Mouse (Mus musculus) layer of hippocampus, adult 8-10 months (tissue): ENCODE measurements at regions not wholly inside any gene's neighbourhood (a gene's known extent, or its start where the extent isn't known, plus 50 kb on each side); places are given as distances from the start of the nearest gene placed in this dataset.
A peak's percentile ranks its signal among the peaks of the same experiment; 100 is the strongest.

Experiments
- DNase-seq, 2 experiments: peaks; one replicate each; pipeline ENCODE4 v3.0.0; 2022; ENCODE audit warnings: low spot score in 2 of 2

DNA sequence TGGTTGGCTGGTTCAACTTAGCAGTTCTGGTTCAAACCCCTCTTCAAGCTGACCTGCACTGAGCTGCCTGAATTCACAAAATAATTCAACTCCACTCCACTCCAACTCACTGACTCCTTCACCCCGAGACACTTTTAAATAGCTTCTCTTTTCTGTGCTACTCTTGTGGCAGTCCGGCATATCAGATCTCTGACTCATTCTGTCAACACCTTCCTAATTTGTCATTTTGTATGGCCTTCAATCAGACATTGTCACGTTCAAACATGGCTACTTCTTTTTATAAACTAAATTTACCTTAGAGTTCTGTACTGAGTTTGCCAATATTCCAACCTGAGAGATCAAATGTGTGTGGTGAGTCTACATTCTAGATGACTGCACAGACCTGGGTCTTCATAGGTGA is 579.1 kb downstream of the Slitrk1 start:
- DNase-seq: no peak

DNA sequence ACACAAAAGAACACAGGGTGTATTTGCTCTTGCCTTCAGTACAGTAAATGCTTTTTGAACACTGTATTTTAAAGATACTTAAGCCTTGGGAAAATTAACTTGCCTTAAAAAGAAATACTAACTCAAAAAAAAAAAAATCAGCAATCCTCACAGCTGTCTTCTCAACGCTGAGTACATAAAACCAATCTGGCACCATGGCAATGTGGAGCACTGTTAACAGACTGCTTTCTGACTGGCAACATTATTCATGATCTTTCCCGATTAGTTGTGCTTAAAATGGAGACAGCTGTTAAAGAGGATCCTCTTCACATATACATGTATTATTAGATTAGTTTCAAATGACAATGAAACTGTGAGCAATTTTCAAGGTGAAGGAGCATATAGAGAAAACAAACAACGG is 587.5 kb downstream of the Slitrk1 start:
- peak in 1 of 2 experiments; percentile 8 for DNase-seq

DNA sequence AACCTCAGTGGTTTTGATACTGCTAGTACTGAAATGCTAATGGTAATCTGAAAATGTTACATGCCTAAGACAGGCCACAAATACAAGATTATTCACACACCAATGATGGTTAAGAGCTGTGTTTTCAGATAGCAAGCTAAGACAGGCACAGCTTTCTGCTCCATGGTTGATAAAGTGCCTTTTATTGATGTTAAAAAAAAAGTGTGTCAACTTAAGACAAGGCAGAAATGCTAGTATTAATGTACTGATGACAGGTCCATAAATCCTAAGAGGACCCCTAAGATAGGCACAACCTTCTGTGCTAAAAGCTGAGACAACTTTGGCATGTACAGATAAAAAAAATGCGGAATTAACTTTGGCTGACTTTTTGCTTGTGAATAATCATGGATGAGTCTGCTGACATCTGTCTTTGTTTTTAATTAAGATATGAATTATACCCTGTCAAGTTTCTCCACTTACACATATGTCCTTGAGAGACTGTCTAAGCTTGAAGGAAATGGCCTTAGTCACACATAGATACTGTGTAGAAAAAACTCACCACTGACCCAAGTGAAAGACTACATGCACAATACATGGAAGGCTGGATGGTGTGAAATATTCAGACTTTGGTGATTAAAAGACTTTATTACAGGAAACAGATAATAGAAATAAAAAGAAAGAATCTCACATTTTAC is 590.5 kb downstream of the Slitrk1 start:
- DNase-seq: no peak

DNA sequence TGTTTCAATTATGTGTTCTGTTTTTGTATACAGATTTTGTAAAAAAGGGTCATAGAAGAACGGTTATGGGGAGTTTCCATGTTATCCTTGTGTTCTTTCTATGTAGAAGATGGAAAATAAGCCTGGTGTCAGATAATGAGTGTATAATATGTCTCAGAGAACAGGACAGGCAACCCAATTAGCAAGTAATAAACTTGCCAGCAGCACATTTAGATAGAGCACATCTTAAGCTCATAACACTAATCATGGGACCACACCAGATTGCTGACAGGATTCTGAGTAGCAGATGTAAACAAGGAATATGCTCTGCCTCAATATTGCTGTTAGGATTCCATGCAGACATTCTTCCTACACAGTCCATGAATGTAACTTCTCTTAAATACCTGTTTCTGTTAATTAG is 606.3 kb downstream of the Slitrk1 start:
- DNase-seq: no peak

DNA sequence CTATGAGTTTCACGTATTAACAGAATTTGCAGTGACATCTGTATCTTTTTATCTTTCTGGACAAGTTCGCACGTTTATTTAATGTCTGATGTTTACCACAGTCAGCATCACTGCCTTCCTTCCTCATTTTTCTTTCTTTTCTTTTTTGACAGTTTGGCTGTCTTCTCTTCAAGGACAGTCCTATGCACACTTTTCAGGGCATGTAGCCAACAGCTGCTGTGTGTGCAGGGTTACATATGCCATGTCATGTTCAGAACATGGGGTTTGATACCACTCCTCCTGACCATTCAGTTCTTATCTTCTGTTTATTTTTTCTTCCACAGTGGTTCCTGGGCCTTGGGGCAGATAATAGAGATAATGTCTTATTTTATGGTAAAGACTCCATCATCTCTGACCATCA is 634.3 kb downstream of the Slitrk1 start:
- DNase-seq: no peak

DNA sequence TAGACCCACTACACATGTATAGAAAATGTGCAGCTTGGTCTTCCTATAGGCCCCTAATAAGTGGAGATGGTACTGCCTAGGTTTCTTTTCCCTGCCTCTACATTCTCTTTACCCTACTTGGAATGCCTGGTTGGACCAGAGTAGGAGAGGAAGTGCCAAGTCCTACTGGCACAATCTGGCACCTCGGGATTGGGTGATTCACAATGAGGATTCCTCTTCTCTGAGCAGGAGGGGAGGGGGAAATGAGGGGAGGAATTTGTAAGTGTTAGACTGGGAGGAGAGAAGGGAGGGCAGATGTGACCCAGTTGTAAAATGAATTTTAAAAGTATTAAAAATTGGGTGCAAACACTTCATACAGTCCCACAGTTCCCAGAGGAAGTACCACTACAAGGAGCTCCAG is 652.9 kb downstream of the Slitrk1 start:
- no peak for DNase-seq

DNA sequence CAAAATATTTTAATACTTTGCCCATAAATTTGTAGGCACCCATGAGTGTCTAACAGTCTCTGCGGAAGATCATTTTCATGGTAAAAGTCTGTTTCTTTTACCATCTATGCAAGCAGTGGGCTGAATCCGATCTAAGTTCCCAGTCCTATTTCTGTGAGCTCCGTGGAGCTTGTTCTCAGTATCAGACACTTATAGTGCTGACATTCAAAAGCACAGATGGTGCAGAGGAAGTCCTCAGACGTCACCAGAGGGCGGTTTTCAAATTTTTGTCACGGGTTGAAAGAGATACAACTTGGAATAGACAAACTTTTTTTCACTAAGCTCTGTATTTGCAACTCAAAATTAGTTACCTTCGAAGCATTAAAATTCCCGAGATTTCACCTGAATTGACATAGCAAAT is 666.6 kb downstream of the Slitrk1 start:
- peak; percentile 66 to 68 for DNase-seq

DNA sequence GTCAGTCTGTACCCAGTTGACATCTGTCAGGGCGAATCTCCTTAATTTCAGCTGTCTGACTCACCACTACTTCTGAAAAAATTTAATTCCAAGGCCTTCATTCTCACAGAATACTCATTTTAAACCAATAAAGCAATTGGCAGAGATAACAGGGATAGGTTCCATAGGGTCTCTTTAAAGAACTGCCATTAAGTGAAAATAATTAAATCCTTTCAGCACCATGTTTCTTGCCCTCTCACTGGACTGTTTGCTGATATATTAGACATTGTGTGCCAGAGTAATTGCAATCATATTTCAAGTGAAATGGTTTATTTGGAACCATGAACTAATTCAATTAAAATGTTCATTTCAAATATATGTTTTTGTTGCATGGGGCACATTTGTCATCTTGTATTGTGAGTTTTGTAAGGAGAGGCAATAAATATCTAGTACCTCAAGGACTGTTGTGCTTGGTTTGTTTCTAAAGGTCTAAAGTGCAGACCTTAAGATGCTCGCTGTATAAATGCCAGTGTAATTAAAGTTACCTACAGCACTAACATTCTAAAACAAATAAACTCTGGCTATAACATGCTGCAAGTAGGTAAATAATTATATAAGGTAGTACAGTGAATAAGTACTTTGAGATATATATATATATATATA is 688.4 kb downstream of the Slitrk1 start:
- DNase-seq: no peak

DNA sequence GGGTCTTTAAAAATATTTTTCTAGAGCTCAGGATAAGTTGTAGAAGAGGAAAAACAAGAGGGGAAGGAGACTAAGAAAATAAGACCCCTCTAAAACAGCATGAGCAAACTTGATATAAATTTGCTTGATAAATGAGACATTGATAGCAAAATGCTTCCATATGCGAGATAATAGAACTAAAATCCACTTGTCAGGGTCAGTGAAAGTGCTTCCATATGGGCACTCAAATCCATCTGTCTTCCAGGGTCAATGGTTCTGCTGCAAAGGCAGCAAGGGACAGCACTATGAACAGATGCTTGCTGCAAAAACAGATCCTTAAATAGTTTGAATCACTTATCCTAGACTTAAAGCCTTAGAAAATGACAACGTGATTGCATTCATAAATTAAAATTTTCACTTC is 704.7 kb downstream of the Slitrk1 start:
- no peak for DNase-seq

DNA sequence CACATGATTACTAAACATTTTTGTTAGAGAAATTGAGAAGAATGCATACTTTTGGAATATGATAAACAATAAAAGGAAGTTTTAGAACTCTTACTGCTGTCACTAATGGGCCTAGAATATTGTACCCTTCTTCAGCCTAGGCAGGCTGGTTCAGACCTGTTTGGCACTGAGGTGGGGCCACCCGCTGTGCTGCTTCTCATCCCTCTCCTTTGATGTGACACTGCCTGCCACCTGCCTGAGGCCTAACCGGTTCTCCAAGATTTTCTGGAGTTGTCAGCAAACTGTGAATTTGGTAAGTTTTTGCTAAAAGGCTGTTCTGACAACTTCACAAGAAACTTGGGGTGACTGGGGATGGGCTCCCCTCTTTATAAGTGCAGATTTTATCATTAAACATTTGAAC is 714.8 kb downstream of the Slitrk1 start:
- DNase-seq: no peak

DNA sequence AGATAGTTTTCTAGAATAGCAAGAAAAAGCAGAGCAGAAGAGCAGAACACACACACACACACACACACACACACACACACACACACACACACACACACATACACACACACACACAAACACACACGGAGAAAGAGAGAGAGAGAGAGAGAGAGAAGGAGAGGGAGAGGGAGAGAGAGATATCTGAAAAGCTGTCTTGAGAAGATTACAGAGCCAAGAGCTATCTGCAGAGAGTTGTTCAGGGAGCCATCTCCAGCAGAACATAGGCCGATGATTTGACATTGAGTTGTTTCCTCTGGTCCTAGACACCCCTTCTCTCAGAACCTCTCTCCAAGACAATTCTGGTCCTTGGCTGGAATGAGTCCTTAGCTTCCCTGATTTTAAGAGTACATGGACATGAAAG is 733.0 kb downstream of the Slitrk1 start:
- no peak for DNase-seq

DNA sequence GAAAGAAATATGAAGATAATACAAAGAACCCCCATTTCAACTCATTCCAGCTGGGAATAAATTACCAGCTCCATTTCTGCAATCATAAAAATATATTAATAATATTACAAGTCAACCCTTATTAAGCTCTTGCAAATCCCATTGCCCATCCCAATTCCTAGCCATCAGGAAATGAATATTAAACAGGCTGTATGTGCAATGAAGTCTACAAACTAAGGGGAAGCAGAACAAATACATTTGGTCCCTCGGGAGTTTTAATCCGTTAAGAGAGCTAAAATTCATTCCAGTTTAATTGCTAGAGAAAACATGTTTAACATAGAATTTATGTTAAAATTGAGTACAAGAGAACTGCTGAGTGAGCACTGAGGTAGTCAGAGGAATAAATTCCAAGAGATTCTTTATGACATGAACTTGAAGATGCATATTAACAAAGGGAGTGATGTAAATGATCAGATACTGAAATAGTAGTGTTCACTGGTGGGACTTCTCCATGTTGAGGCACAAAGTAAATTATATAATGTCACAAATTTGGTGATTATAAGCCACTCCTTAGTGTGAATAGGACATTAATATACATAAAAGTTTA is 738.6 kb downstream of the Slitrk1 start:
- no peak for DNase-seq

DNA sequence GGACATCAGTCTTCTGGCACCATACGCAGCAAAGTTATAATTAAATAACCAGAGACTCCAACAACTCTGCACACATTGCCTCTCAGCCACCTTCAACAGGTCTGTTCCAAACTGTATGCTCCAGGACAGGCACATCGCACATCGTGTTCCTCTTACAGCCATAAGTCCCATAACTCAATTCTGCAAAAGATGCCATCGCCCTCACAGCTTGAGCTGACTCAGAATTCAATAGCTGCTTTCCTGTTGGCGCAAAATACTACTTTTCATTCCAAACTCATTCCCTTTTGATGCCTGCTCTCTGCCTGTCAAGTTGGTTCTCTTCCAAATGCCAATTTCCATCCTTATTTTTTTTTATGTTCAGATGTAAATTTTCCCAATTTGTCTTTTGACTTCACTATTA is 761.0 kb downstream of the Slitrk1 start:
- peak; percentile 34 to 52 for DNase-seq

DNA sequence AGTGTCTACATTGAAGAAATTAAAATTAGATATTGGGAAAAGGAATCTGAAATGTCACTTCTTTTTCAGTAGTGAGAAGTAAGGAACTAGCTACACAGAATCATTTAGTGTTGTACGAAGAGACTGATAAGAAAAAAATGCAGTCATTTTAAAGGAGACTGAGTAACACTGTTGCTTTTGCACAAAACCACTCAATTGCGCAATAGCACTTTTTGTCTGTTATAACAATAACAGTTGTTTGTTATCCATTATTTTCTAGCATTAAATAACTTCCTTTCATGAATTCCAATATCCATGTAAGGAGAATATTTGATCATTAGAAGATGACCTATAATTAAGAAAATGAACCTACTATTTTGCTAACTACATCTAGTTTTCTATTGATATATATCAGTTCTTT is 790.8 kb downstream of the Slitrk1 start:
- no peak for DNase-seq

DNA sequence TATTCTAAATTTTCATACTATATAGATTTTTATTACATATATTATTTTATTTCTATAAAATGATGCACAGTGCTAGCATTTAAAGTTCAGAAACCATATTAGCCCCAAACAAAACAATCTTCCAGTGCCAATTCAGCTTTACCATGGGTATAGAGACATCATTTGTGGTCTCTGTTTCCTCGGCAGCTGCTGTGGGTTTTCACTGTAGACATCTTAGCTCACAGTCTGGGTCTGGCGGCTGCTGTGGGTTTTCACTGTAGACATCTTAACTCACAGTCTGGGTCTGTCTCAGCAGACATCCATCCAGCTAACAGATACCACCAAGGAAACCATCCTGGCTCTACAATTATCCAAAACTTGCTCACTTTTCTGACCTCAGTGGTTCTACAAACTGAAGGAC is 808.9 kb downstream of the Slitrk1 start:
- DNase-seq: no peak

DNA sequence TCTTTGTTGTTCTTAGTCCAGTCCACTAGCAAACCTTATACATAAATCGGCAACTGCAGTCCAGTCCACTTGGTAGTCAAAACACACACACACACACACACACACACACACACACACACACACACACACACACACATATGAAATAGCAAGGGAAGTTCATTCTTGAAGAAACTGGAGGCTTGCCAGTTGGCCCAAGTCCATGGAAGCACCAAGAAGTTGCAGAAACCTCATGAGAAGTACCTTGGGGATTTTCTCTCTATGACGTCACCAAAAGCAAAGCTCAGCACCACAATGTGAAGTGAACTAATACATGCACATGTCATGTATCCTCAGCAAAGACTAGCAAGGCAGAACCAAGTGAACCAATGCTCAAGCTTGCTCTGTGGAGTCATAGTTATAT is 823.0 kb downstream of the Slitrk1 start:
- no peak for DNase-seq

DNA sequence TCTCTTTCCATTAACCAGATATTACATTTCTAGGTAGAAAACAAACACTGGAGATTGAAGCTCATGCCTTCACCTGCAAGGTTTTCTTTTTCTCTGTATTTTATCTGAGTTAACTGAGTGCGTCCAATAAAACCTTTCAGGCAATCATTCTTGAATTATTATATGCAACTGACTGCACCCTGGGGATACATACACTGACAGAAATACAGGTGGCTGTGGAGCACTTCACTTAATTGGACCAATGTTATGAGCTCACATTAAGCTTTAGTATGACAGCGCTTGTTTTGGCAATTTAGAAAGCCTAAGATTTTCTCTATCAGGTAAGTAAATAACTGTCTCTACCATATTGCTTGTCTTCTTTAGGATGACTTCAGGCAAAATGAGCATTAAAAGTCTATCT is 864.0 kb downstream of the Slitrk1 start:
- DNase-seq: no peak

DNA sequence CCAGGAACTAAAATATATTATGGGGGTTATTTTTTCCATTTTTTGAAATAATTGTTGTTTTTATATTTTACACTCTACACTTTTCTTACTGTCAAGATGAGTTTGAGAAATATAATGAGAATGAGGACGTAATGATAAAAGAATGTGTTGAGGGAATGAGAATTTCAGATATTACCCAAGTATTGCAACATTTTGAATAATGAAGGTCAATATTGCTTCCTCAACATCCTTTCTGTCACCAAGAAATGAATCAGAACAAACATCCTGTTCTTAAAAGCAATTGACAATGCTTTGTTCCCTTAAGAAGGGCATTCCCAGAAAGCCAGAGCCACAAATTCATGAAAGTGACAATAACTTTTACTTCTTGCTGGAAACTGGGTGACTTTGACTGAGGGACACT is 878.0 kb downstream of the Slitrk1 start:
- no peak for DNase-seq

DNA sequence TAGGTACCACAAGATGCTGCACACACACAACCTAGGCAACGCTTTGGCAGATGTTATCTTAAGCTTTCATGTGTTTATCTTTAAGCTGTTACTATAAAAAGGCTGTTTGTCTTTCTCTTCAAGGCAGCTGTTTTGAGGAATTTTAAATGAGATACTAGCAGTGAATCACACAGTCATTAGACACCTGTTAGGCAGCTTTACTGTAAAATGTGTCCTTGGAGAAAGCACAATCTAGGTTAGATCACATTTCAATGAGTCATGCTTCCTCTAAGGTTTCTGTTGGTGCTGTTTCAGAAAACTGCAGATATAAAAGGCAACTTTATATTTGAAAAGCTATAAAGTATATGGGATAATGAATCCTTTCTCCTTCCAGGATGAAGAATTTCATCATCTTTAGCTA is 879.8 kb downstream of the Slitrk1 start:
- DNase-seq: no peak

DNA sequence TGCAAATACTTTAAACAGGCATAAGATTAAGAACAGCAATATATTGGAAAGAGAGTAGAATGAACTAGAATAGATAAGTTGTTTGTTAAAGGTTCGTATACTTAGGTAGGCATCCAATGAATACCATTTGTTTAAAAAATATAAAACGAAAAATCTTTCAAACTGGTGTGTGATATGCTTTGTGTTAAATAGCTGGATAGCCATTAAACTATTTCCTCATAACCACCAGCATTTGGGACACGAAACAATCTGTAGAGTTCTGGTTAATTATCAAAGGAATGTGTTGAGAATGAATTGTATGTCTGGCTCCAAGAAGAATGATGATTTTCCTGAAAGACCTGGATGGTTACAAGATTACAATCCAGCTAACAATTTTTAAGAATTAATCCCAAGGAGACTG is 891.4 kb downstream of the Slitrk1 start:
- no peak for DNase-seq

DNA sequence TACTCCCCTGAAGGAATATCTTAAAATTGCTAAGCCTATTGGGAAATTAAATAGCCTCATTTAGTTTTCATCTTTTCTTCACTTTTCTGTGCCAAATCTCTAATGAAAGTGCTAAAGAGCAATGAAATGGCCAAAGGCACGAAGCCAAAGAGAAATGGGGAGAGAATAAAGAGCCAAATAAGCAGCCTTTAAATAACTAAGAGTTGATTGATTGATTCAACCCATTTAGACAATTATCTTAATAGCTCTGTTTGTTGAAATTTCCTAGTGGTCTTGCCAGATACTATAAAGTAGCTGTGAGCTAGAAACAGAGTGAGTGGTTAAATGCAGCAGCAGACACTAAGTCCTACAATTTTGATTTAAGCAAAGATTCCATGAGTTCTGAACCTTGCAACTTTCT is 891.9 kb downstream of the Slitrk1 start:
- DNase-seq: no peak

DNA sequence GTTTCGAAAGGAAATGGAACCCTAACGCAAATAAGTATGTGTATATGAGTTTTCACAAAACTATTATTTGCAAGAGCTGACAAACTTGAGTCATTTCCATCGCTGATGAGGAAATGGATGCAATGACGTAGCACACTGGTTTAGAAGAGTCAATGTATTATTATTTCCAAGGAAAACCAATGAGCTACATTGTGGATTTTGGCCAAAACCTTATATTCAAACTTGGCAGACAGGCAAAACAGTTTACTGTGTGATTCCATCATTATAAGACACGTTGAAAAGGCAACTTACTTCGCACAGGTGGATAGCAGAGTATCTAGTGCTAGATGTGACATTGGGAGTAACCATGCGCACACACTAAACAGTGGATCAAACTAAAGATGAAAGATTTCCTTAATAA is 892.6 kb downstream of the Slitrk1 start:
- DNase-seq: no peak

DNA sequence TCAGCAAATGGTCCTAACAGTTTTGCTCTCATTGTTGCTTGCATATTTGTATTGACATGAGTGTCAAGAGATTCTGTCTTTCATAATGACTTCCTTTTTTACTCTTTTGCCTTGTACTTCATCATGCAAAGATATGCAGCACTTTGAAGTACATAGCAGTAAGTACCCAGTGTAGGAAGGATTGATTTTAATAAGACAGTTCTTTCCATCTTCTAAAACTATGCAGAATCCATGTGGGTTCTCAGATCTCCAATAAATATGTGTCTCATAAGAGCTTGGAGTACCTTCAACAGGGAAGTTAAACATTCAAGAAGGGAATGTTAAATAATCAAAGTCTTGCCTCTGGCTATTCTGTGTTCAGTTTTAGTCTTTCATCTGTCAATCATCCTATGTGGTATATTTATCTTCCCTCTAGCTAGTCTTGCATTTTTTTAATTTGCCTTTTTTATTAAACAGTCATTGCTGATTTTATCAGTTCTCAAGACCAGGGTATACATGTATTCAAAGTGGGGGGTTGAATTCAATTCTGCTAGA is 926.1 kb downstream of the Slitrk1 start:
- DNase-seq: no peak
